Mouse (Mus musculus) limb, embryonic 11.5 days (tissue): ENCODE measurements around the gene Adcy4. TPM values are rescaled to one million over a fixed set of nuclear protein-coding genes. Genes with fewer than 3 reads are reported as not detected.

ENCODE experiments used
- ATAC-seq: fragments of 200-750 bp; cut with Nextera tagmentation; 2 replicates; pipeline ENCODE4 v1.8.0; 2017; ENCODE audit warnings: low read depth; ENCODE audit not compliant: insufficient number of reproducible peaks, low FRiP score, low TSS enrichment
- DNase-seq: peaks from one replicate; pipeline ENCODE4 v3.0.0-alpha.2; 2015; ENCODE audit warnings: low spot score
- H3K27ac ChIP-seq: fragments of 300-500 bp; sonication (generic); replicated peaks from 2 replicates; pipeline ENCODE4 v1.5.1; 2014; ENCODE audit warnings: low read depth, mild to moderate bottlenecking, low read length
- H3K27me3 ChIP-seq: fragments of 300-500 bp; sonication (generic); 2 replicates; pipeline ENCODE4 v1.6.1; 2014; ENCODE audit warnings: mild to moderate bottlenecking, low read length, mixed read lengths; ENCODE audit not compliant: control insufficient read depth, insufficient read depth
- H3K36me3 ChIP-seq: fragments of 300-500 bp; sonication (generic); 2 replicates; pipeline ENCODE4 v1.6.1; 2014; ENCODE audit warnings: mild to moderate bottlenecking, low read length, moderate library complexity, mixed read lengths; ENCODE audit not compliant: control insufficient read depth, insufficient read depth
- H3K4me1 ChIP-seq: fragments of 300-500 bp; sonication (generic); 2 replicates; pipeline ENCODE4 v1.6.1; 2014; ENCODE audit warnings: low read length, mixed read lengths; ENCODE audit not compliant: control insufficient read depth, insufficient read depth
- H3K4me2 ChIP-seq: fragments of 300-500 bp; sonication (generic); 2 replicates; pipeline ENCODE4 v1.6.1; 2014; ENCODE audit warnings: low read depth, mild to moderate bottlenecking, moderate library complexity; ENCODE audit not compliant: severe bottlenecking
- H3K4me3 ChIP-seq: fragments of 300-500 bp; sonication (generic); 2 replicates; pipeline ENCODE4 v1.5.1; 2014; ENCODE audit warnings: low read depth, low read length
- H3K9ac ChIP-seq: fragments of 300-500 bp; sonication (generic); 2 replicates; pipeline ENCODE4 v1.6.1; 2014; ENCODE audit warnings: mild to moderate bottlenecking, low read length
- H3K9me3 ChIP-seq: fragments of 300-500 bp; sonication (generic); 2 replicates; pipeline ENCODE4 v1.6.1; 2016; ENCODE audit warnings: low read length; ENCODE audit not compliant: control insufficient read depth
- WGBS: fragments of 180-500 bp; shearing (Covaris S2); extraction: QIAGEN DNeasy Blood & Tissue Kit; methylation state at CpG from one replicate; pipeline ENCODE4 v1.1.7; 2014; 5-methylcytosine and 5-hydroxymethylcytosine counted together
- polyA plus RNA-seq: library from polyadenylated mRNA; unstranded; fragments of >200 nt; fragmentation: Nextera tagmentation; extraction: Ambion mirVana; gene quantifications from 2 replicates; pipeline ENCODE4 v1.2.1, GENCODE M21; 2014

Gene Adcy4
- polyA plus RNA-seq, 1 experiment from 2014 or later = 13.2 TPM

DNA sequence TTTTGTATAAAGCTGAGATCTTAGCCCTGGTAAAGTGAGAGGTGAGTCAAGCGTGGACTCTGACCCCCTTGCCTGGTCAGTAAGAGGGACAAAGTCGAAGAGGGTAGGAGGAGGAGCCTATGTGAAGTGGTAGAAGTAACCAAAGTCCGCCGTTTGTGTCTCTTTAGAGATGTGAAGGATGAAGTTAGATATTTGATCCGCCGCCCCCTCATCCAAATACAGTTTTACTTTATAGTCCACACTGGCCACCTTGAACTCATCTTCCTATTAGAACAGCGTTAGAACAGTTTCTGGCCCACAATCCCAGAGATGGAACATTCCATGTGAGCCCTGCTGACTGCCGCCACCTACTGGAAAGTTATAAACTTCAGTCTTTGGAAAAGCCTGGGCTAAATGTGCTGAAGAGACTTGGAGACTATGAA, 25.5 kb downstream of the Adcy4 start, which contains the start of gene Cideb:
Gene Cideb, minus strand, starts transcription at position 96 of the 422 bp plus-strand sequence.
- DNase-seq (peak; percentile 66), ATAC-seq (no peak)
- H3K27ac ChIP-seq = no peak within 1 kb of the TSS
- H3K4me3 ChIP-seq = no peak within 1 kb of the TSS
- no peak within 1 kb of the TSS for H3K4me2 ChIP-seq
- H3K9ac ChIP-seq = no peak within 1 kb of the TSS
- H3K36me3 ChIP-seq = peaks cover 11% of the 10 kb centered on the region; the same call in 1 of the 2 replicates
- 25% methylated on average over 8 of the region's 8 CpGs for WGBS
- peaks cover 11% of the 10 kb centered on the region for H3K27me3 ChIP-seq
- peaks cover 7% of the 10 kb centered on the region; the same call in 1 of the 2 replicates for H3K4me1 ChIP-seq
- H3K9me3 ChIP-seq = no peaks in the 10 kb centered on the region

DNA sequence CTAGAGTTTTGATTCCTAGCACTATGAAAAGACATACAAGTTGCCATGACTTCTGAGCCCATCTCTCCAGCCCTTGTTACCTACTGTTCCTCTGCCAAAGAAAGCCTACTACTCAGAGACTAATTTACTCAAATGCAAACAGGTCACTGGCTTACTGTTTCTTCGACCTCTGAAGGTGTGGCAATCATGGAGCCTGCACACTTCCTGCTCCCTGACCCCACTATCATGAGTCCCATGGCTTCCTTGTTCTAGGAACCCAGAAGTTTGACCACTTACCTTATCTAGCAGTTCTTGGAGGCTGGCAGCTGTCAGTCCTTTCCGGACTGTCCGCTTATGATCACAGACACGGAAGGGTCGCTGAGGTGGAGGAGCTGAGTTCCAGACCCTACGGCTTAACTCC, 26.3 kb downstream of the Adcy4 start:
- no peak for DNase-seq
- Histone ChIP-seq H3K27me3 (peaks cover 11% of the 10 kb centered on the region), H3K27ac (no peak overlapping the region), H3K4me2 (no peak overlapping the region), H3K36me3 (peaks cover 11% of the 10 kb centered on the region; the same call in 1 of the 2 replicates), H3K9ac (no peak overlapping the region), H3K9me3 (no peaks in the 10 kb centered on the region), H3K4me3 (no peak overlapping the region), H3K4me1 (peaks cover 4% of the 10 kb centered on the region; the same call in 1 of the 2 replicates)
- 89% methylated on average over 6 of the region's 6 CpGs for WGBS
- no peak for ATAC-seq

DNA sequence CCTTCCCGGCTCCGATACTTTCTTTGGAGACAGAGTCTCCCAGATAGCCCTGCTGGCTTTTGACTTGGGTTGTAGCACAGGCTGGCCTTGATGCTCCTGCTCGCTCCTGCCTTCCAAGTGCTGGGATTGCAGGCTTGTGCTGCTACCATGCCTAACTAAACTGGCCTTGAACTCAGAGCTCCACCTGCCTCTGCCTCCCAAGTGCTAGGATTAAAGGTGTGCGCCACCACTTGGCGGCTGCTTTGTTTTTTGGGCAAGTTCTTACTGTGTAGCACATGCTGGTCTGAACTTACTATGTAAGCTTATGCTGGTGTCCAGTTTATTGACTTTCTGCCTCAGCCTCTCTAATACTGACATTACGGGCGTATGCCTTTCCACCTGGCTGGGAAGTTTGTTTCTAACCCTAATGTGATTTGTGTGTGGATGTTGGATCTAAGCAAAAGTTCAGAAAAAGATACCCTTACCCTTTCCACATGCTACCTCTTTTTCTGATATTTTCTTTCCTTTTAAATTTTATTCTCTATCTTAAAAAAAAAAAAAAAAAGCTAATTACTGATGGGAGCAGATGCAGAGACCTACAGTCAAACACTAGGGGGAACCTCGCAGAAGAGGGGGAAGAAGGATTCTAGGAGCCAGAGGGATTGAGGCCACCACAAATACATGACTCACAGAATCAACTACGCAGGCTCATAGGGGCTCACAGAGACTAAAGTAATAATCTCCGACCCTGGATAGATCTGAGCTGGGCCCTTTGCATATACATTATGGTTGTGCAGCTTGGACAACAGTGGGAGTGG, 36.6 kb downstream of the Adcy4 start:
- H3K4me1 ChIP-seq = peaks cover 10% of the 10 kb centered on the region
- H3K4me2 ChIP-seq = peak overlapping the region; percentile 73; the same call in 1 of the 2 replicates
- H3K27ac ChIP-seq = no peak overlapping the region
- no peaks in the 10 kb centered on the region; the same call in 1 of the 2 replicates for H3K27me3 ChIP-seq
- H3K9ac ChIP-seq = no peak overlapping the region
- 90% methylated on average over 10 of the region's 10 CpGs for WGBS
- ATAC-seq = no peak
- H3K4me3 ChIP-seq = no peak overlapping the region
- H3K9me3 ChIP-seq = no peaks in the 10 kb centered on the region
- H3K36me3 ChIP-seq = peaks cover 12% of the 10 kb centered on the region; the same call in 1 of the 2 replicates
- no peak for DNase-seq

DNA sequence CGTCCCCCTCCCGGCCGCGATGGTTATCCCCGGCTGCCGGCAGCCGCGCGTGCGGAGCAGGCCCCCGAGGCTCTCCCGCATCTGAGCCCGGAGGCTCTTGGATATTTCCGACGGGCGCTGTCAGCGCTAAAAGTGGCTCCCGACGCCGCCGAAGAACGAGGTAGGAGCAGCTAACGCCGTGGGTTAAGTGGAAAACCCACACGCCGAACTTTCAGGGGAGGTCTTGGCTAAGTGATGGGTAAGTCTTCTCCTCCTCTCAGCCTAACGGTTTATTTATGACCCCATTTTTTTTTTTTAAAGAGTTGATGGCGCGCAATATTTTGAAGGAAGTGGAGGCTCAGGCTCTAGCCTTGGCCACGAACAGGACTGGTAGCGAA, 38.0 kb downstream of the Adcy4 start:
- DNase-seq (no peak), ATAC-seq (no peak; the same call in 1 of the 2 replicates)
- 0 out of 2 replicates have a peak overlapping the region, but pooled peaks have one; percentile 2 for H3K27ac ChIP-seq
- H3K4me2 ChIP-seq = peak overlapping the region; percentile 73
- H3K9ac ChIP-seq = peak overlapping the region; percentile 76
- H3K4me3 ChIP-seq = peak overlapping the region; percentile 93
- H3K9me3 ChIP-seq = no peaks in the 10 kb centered on the region
- WGBS = under 1% methylated on average over 31 of the region's 31 CpGs
- H3K36me3 ChIP-seq = peaks cover 9% of the 10 kb centered on the region; the same call in 1 of the 2 replicates
- no peaks in the 10 kb centered on the region; the same call in 1 of the 2 replicates for H3K27me3 ChIP-seq
- H3K4me1 ChIP-seq = peaks cover 10% of the 10 kb centered on the region

DNA sequence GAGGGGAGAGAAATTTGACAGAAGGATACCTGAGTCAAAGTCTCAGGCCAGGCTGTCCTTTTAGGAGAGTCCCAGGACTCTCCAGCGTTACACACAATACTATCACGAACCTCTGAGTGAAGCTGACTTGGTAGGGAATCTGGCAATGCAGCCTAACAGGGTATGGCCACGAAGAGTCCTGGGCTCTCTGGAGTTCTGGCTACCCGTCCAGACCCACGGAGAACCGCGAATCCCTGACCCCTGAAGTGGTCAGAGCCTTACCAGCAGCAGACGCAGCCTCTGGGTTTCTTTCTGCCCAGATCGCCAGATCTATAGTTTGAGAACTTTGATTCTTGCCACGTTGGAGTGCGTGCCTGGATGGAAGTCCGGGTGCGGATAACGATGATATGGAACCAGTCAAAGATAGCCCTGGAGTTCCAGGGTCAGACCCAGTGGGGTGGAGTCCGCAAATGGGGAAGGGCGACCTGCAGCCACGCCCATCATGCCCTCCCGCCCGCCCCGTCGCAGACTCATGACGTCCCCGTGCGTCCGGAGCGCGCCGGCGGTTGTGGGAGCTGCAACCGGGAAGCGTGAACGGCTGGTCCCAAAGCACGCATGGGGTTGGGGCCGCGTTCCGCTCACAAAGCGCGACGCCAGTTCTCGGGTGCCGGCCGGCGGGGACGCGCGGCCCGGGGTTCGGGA, 38.6 kb downstream of the Adcy4 start, which contains the start of the genes Dhrs1 and Nop9:
Gene Dhrs1, minus strand, starts transcription at position 511 of the 681 bp plus-strand sequence.
Gene Nop9, plus strand, starts transcription at position 514 of the 681 bp plus-strand sequence.
- WGBS = 1% methylated on average over 45 of the region's 48 CpGs
- Histone ChIP-seq H3K4me3 (peak within 1 kb of the TSS; percentile 93), H3K9me3 (no peaks in the 10 kb centered on the region), H3K27ac (0 out of 2 replicates have a peak within 1 kb of the TSS, but pooled peaks have one; percentile 2), H3K4me2 (peak within 1 kb of the TSS; percentile 73), H3K9ac (peak within 1 kb of the TSS; percentile 76), H3K36me3 (peaks cover 9% of the 10 kb centered on the region; the same call in 1 of the 2 replicates), H3K27me3 (no peaks in the 10 kb centered on the region; the same call in 1 of the 2 replicates), H3K4me1 (peaks cover 10% of the 10 kb centered on the region)
- ATAC-seq = peak; percentile 81
- DNase-seq = peak; percentile 96

DNA sequence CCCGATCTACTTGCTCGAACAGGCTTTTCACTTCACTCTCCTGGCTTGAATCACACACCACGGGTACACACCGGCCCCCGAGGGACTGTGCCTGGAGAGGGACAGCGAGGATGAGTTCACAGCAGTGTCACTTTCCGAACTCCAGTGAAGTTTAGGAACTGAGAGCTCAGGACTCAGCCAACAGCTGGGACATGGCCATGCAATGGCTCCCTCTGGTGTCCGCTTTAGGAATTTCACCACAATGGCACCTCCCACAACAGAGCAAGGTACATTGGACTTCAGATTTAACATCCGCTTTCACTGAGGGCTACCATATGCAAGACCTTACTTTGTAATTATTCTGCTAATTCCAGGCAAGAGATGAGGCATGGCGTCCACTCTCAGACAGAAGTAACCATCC, 40.2 kb downstream of the Adcy4 start:
- no peaks in the 10 kb centered on the region for H3K27me3 ChIP-seq
- no peak overlapping the region for H3K27ac ChIP-seq
- DNase-seq (peak; percentile 93), ATAC-seq (peak; percentile 45; the same call in 1 of the 2 replicates)
- H3K4me2 ChIP-seq = no peak overlapping the region
- H3K4me1 ChIP-seq = peaks cover 10% of the 10 kb centered on the region
- H3K36me3 ChIP-seq = peaks cover 2% of the 10 kb centered on the region; the same call in 1 of the 2 replicates
- H3K9me3 ChIP-seq = no peaks in the 10 kb centered on the region
- H3K4me3 ChIP-seq = no peak overlapping the region
- H3K9ac ChIP-seq = no peak overlapping the region; the same call in 1 of the 2 replicates
- 23% methylated on average over 10 of the region's 10 CpGs for WGBS

DNA sequence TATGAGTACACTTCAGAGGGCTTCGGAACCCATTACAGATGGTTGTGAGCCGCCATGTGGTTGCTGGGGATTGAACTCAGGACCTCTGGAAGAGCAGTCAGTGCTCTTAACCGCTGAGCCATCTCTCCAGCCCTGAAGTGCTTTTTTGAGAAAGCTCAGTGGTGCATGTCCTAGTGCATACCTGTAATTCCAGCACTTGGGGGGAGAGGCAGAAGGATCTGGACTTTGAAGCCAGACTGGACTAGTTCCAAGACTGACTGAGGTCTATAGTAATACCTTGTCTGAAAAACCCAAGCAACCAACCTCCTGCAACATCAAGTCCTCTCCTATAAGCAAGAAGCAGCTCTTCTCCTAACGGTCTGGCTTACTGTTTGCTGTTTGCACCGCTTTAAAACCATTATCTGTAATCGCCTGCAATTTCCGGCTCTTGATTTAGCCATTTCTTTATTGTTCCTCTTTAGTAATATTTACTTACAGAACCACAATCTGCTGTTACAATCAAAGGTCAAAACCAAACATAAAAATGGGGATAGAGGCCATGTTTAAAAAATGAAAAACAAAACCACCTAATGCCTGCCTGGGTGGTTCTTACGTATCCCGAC, 46.7 kb downstream of the Adcy4 start:
- Histone ChIP-seq H3K27ac (no peak overlapping the region), H3K27me3 (no peaks in the 10 kb centered on the region), H3K4me3 (no peak overlapping the region), H3K4me2 (no peak overlapping the region), H3K9ac (no peak overlapping the region), H3K4me1 (no peaks in the 10 kb centered on the region), H3K36me3 (peaks cover 2% of the 10 kb centered on the region; the same call in 1 of the 2 replicates), H3K9me3 (no peaks in the 10 kb centered on the region)
- DNase-seq (no peak), ATAC-seq (no peak)
- WGBS = 85% methylated on average over 9 of the region's 9 CpGs

DNA sequence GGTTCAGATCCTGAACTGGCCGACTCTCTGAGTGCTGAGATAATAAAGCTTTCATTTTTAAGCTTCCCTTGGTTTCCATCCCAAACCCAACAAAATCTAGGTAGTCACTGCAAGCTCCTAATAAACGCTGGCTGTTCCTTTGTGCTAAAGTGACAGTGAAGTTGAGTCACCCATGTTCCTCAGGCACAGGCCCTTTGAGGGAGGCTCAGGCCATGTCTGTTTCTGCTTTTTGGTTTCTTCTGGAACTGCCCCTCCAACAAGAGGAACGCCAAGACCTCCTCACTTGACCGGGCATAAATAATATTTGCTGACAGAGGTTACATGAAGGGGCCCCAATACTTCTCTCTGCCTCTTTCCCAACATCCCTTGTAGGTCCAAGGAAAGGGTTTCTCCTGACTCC, 48.1 kb downstream of the Adcy4 start:
- no peak overlapping the region for H3K4me3 ChIP-seq
- 84% methylated on average over 4 of the region's 4 CpGs for WGBS
- H3K36me3 ChIP-seq = peaks cover 2% of the 10 kb centered on the region; the same call in 1 of the 2 replicates
- no peak for DNase-seq
- no peak overlapping the region for H3K27ac ChIP-seq
- ATAC-seq = no peak
- no peaks in the 10 kb centered on the region for H3K9me3 ChIP-seq
- H3K9ac ChIP-seq = no peak overlapping the region
- no peak overlapping the region for H3K4me2 ChIP-seq
- no peaks in the 10 kb centered on the region for H3K27me3 ChIP-seq
- no peaks in the 10 kb centered on the region for H3K4me1 ChIP-seq
